Mouse (Mus musculus) CH12.LX (cell line): ENCODE measurements around the gene Gm36079. TPM values are rescaled to one million over a fixed set of nuclear protein-coding genes. Genes with fewer than 3 reads are reported as not detected.
"Not testable (repeated sequence)": the region's sequence is repeated elsewhere in the genome, so short reads cannot be mapped to it uniquely, and the experiment has no call there.

Experiments
- DNase-seq: peaks from one replicate; pipeline ENCODE4 v3.0.0-alpha.2; 2013; ENCODE audit errors: extremely low read depth
- H3K27ac ChIP-seq: 2 replicates; pipeline ENCODE4 v1.5.1; 2012; ENCODE audit warnings: low read depth, mild to moderate bottlenecking, control low read depth, moderate library complexity; ENCODE audit not compliant: insufficient read depth
- H3K27me3 ChIP-seq: replicated peaks from 2 replicates; pipeline ENCODE3; 2012; ENCODE audit warnings: inconsistent platforms
- H3K36me3 ChIP-seq, 2 experiments: replicated peaks in 1 of 2; 2 replicates each; pipeline versions ENCODE3 to v1.6.1; 2012; ENCODE audit warnings: inconsistent platforms in 1 of 2, low read length in 1 of 2, mild to moderate bottlenecking in 1 of 2, mixed read lengths in 1 of 2, moderate library complexity in 1 of 2; ENCODE audit not compliant: control insufficient read depth in 1 of 2, insufficient read depth in 1 of 2
- H3K4me1 ChIP-seq, 2 experiments: 2 replicates each; pipeline ENCODE4 v1.6.1; 2012; ENCODE audit warnings: inconsistent platforms in 1 of 2, moderate library complexity in 1 of 2; ENCODE audit not compliant: insufficient read depth in 2 of 2, control insufficient read depth in 1 of 2
- H3K4me2 ChIP-seq: 2 replicates; pipeline ENCODE4 v1.6.1; 2012; ENCODE audit warnings: low read depth, mild to moderate bottlenecking, control low read depth; ENCODE audit not compliant: poor library complexity, insufficient read depth, severe bottlenecking
- H3K4me3 ChIP-seq, 3 experiments: fragments of 150-350 bp in 1 of 3; sonication (generic) in 1 of 3; replicated peaks in 1 of 3; 2 replicates each; pipeline versions ENCODE3 to v1.5.1; 2011 to 2012; ENCODE audit warnings: low read depth in 2 of 3, low read length in 2 of 3, mild to moderate bottlenecking in 2 of 3, moderate library complexity in 2 of 3, control low read depth in 1 of 3, improper control_type of control experiment in 1 of 3, inconsistent platforms in 1 of 3, mixed read lengths in 1 of 3; ENCODE audit not compliant: poor library complexity in 1 of 3
- H3K79me2 ChIP-seq: replicated peaks from 2 replicates; pipeline ENCODE4 v1.6.1; 2012; ENCODE audit warnings: mild to moderate bottlenecking, moderate library complexity; ENCODE audit not compliant: control insufficient read depth, poor library complexity, insufficient read depth, severe bottlenecking; ENCODE audit errors: extremely low read depth
- H3K9ac ChIP-seq: 2 replicates; pipeline ENCODE4 v1.6.1; 2012; ENCODE audit warnings: low read depth, mild to moderate bottlenecking, control low read depth, moderate library complexity; ENCODE audit not compliant: insufficient read depth
- H3K9me3 ChIP-seq: replicated peaks from 2 replicates; pipeline ENCODE3; 2012; ENCODE audit warnings: low read length, inconsistent platforms, mixed read lengths
- dilution Hi-C: fragments of 300-500 bp; cut with MboI; formaldehyde crosslinking; loops from 2 replicates; pipeline ENCODE4 v1.14.3; 2020; ENCODE audit warnings: low sequenced_read_pairs; ENCODE audit not compliant: extremely low pct_unique_long_range_greater_than_20kb, extremely low pct_ligation_motif_present
- in situ Hi-C: fragments of 300-500 bp; cut with MboI; formaldehyde crosslinking; loops from 3 replicates; pipeline ENCODE4 v1.14.3; 2019; ENCODE audit warnings: low sequenced_read_pairs, low pct_ligation_motif_present, low pct_unique_long_range_greater_than_20kb, mixed read lengths
- polyA plus RNA-seq: library from polyadenylated mRNA; unstranded; fragments of >175 nt; gene quantifications from 2 replicates; pipeline ENCODE4 v1.2.1, GENCODE M21; 2012; ENCODE audit warnings: low read depth; ENCODE audit not compliant: insufficient read length
- total RNA-seq, 2 experiments: library from RNA; depleted of rRNA; stranded (reverse); fragments of 300-350 nt in 1 of 2; fragments of >200 nt in 1 of 2; gene quantifications; 2 replicates each; pipeline ENCODE4 v1.2.3; 2012 to 2014

Gm36079 gene
- total and polyA plus RNA-seq, 3 experiments: not detected

- dilution Hi-C loops, in situ Hi-C loops, H3K4me2 ChIP-seq, H3K27ac ChIP-seq, H3K9ac ChIP-seq, H3K36me3 ChIP-seq, DNase-seq, H3K79me2 ChIP-seq, H3K4me3 ChIP-seq, H3K9me3 ChIP-seq, H3K27me3 ChIP-seq, H3K4me1 ChIP-seq: not testable (repeated sequence)
These were observed 13.3 kb downstream of the Gm36079 start for GRCm38 (mm10) chr13:120013544-120013943.

DNA sequence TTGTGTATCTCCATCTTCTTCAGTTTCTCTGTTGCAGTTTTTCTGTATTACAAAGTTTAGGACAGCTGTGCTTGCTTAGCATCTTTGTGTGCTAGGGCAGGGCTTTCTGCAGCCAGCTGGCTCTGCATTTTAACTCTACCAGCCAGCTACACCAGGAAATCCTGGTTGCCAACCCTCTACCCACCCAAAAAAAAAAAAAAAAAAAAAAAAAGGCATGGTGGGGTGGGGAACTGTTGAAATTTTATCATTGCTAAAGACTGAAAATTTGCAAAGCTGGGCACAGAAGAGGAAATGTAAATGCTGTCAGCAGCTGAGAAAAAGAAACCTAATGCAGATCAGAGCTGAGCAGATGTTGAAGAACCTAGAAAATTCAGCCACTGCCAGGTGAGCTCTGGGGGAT lies 16.7 kb downstream of the Gm36079 start:
- H3K4me1 ChIP-seq, H3K27ac ChIP-seq, H3K27me3 ChIP-seq, in situ Hi-C loops, H3K4me3 ChIP-seq, H3K79me2 ChIP-seq, H3K36me3 ChIP-seq, H3K9me3 ChIP-seq, H3K9ac ChIP-seq, H3K4me2 ChIP-seq, dilution Hi-C loops, DNase-seq: not testable (repeated sequence)

- in situ Hi-C loops, H3K9ac ChIP-seq, H3K79me2 ChIP-seq, H3K4me3 ChIP-seq, H3K4me1 ChIP-seq, H3K27ac ChIP-seq, H3K27me3 ChIP-seq, H3K36me3 ChIP-seq, H3K4me2 ChIP-seq, dilution Hi-C loops, DNase-seq, H3K9me3 ChIP-seq: not testable (repeated sequence)
These were observed 27.6 kb downstream of the Gm36079 start for GRCm38 (mm10) chr13:119999215-119999614.

DNA sequence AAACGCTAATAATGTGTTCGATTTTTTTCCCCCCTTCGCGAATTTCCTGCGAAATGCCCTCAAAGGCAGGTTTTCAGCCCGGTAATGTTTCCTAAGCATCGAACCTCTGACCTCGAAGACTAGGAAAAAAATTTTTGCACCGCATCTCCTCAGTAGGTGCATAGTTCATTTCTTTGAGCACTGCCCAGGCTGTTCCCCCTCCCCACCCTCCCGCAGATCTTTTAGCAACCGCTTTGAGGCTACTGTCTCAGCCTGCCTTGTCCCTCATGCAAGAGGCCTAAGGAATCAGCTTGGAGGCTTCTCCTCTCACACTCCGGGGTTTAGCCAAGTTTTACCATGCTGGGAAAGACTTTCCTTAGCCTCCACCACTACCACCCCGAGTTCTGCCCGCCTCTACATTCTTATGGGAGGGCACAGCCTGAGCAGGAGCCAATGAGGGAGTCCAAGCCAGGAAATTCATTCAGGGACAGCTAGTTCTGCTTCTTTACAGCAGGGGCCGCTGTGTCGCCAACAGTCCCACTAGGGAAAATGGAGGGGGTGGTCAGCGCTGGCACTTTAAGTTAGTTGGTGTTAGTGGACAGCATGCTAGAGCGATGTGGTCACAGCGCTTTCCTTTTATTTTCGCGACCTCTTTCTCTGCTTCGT lies 28.2 kb downstream of the Gm36079 start:
- H3K4me2 ChIP-seq, H3K79me2 ChIP-seq, H3K27me3 ChIP-seq, H3K9me3 ChIP-seq, in situ Hi-C loops, H3K27ac ChIP-seq, DNase-seq, H3K4me3 ChIP-seq, dilution Hi-C loops, H3K9ac ChIP-seq, H3K36me3 ChIP-seq, H3K4me1 ChIP-seq: not testable (repeated sequence)

DNA sequence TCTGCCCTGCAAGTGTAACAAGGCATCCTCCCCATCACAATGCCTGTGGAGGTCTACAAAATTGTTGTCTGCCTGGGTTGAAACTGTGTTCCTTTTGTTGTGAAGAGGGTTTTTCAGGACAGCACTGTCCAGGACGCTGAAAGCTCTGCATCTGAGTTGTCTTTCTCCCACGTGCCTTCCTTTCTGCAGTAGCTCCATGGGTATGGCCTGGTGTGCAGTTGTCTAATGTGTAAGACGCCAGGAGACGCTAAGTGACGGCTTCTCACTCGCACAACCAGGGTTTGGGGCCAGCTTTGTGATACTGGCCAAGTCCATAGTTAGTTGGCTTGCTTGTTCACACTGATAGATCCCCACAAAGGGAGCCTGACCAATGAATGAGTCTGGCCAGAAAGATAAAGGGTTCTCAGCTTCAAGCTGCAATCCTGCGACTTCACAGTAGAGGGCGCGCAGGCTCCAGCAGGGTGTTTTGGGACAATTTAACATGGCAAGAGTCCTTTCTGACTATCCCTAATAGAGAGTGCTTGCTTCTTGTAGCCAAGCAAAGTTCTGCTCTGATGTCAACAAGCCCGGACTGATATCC lies 34.8 kb downstream of the Gm36079 start:
- dilution Hi-C loops, H3K4me2 ChIP-seq: not testable (repeated sequence)

GRCm38 (mm10) chr13:119991264-119991663 lies 35.5 kb downstream of the Gm36079 start:
- H3K4me3 ChIP-seq, H3K4me1 ChIP-seq, H3K9ac ChIP-seq, H3K27me3 ChIP-seq, H3K27ac ChIP-seq, H3K79me2 ChIP-seq, dilution Hi-C loops, H3K9me3 ChIP-seq, H3K4me2 ChIP-seq, in situ Hi-C loops, DNase-seq, H3K36me3 ChIP-seq: not testable (repeated sequence)

More for the DNA sequence above, 34.8 kb downstream of the Gm36079 start:
- in situ Hi-C loops, H3K36me3 ChIP-seq, H3K4me1 ChIP-seq, H3K27me3 ChIP-seq, H3K4me3 ChIP-seq, H3K27ac ChIP-seq, DNase-seq, H3K79me2 ChIP-seq, H3K9me3 ChIP-seq, H3K9ac ChIP-seq: not testable (repeated sequence)
